Mouse (Mus musculus) cerebellum, postnatal 10 days (tissue): ENCODE measurements around the gene Grm4.

Source experiments
- DNase-seq, 2 experiments: peaks; one replicate each; pipeline ENCODE4 v3.0.0; 2021; ENCODE audit warnings: mixed read lengths in 2 of 2

Grm4 gene

DNA sequence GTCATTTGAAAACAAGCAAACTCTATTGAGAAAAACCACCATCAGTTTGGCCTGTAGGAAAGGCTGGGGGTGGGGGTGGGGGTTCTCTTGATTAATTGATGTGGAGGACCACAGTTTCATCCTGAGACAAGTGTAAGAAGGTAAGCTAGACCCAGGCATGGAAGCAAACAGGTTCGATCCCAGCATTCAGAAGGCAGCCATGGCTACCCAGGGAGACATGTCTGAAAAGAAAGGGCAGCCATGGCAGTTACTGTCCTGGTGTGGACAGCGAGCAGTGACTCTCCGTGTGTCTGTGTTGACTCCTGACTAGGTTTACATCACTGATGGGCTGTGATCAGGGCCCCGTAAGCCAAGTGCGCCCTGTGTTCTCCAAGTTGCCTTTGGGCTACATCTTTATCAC lies at the start of gene Grm4:
Gene Grm4 (minus strand): TSS at position 101 of the 400 bp plus-strand sequence.
- DNase-seq, result no peak

DNA sequence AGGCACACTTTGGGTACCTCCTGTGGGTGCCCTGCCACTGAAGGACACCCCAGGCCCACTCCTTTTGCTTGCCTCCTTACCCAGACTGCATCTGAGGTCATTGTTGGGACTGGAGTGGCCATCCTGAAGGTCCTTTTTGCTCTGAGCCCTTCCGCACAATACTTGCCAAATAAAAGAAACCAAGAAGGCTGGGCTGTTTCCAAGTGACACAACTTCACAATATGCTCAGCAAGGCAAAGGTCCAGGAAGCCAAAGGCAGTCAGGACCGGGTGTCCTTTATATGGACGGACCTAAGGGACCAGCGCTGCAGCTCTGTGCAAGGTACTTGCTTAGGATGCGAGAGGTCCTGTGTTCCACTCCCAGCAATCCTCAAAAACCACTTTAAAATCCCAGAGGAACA lies 47.0 kb upstream of the Grm4 start:
- DNase-seq, result peak in 1 of 2 experiments; percentile 49

DNA sequence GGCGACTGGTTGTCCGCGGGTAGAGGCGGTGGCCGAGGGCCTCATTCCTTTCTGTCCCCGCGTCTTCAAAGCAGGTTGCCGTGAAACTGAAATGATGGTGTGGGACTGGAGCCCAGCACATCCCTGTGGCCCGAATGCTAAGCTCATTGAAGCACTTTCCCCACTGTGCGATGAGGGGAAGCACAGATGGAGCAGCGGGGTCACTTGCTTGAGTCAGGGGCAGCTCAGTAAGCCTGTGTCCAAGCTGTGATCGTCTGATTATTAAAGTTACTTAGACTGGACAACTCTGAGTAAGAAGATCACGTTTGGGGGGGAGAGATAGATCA lies 44.7 kb upstream of the Grm4 start:
- no peak for DNase-seq

DNA sequence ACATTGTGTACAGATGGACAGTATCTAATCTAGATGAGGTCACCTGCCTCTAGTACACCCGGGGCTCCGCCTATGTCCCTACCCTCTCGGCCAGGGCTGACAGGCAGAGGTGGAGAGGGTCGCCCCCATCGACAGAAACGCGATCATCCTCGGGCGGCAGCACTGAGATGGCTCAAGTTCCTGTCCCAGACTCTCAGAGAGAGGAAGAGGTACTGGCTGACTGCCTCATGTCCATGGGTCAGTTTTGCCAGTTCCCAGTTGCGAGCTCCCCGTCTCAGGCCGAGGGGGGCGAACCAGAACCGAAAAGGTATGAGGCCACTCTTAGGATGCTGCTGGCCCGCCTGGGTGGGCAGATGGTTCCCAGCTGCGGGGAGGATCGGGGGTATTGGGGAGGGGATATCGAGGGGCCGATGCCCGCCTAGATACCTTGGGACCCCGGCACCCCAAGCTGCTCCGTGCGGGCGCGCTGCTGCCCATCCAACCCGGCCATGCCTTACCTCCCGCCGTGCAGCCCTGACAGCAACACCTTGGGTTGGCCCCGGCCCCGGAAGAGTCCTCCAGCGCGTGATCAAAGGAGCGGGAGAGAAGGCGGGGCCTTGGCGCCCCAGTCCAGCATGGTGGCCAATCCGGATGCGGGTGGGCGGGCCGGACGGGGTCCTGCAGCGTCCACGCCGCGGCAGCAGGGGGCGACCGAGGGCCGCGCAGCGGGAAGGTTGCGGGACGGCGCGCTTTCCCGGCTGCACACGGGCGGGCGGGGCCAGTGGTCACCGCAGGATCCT lies 44.1 kb upstream of the Grm4 start, which contains the start of gene AI413582:
Gene AI413582 (minus strand): TSS at position 594 of the 779 bp plus-strand sequence.
- peak; percentile 99 for DNase-seq

DNA sequence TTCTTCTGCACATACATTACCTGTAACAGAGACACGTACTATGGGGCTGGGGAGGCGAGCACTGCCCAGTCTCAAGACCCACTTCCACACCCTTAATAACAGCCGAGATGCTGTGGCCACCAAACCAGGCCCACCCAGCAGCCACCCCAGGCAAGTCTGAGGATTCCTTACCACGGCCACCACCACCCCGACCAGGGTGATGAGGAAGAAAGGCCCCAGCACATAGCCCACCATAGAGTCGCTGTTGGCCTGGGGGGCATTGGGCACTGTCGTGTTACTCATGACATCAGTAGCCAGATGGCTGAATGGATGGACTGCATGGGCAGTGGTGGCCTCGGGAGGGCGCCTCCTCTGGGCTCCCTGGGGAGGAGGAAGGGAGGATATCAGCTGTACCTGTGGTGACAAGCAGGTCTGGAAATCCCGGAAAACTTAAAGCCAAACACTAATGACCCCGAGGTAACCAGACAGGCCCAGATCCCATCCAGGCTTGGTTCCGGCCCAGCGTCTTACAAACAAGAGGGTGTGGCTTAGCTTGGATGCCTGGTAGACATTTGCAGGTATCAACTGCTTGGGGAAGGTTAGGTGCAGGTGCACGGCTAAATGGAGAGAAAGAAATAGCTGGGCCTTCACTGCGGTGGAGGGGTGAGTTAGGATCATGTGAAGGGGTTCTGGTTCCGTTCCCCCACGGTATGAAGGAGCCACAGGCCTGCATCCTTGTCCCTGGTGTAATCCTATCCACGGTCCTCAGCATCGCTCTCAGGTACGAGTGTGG lies 43.4 kb upstream of the Grm4 start:
- peak in 1 of 2 experiments; percentile 64 for DNase-seq

DNA sequence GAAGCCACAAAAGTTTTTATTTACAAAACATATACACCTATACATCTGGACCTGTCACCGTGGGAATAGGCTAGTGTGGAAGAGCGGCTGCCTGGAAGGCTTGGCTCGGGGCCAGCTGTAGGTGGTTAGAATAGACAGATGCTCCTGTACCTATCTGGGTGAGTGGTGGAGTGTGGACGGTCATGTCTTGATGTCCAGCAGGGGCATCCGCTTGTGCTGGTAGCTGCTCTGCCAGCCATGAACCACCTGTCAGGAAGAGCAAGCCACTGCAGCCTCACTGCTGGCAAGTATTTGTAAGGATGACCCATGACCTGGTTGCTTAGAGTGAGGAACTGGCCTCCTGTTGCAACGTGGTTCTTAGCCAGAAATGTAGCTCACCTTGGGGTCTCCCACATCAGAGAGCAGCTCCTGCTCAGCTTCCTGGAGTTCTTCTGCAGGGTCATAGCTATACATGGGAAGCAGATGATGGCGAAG lies 42.6 kb upstream of the Grm4 start:
- peak in 1 of 2 experiments; percentile 59 for DNase-seq

DNA sequence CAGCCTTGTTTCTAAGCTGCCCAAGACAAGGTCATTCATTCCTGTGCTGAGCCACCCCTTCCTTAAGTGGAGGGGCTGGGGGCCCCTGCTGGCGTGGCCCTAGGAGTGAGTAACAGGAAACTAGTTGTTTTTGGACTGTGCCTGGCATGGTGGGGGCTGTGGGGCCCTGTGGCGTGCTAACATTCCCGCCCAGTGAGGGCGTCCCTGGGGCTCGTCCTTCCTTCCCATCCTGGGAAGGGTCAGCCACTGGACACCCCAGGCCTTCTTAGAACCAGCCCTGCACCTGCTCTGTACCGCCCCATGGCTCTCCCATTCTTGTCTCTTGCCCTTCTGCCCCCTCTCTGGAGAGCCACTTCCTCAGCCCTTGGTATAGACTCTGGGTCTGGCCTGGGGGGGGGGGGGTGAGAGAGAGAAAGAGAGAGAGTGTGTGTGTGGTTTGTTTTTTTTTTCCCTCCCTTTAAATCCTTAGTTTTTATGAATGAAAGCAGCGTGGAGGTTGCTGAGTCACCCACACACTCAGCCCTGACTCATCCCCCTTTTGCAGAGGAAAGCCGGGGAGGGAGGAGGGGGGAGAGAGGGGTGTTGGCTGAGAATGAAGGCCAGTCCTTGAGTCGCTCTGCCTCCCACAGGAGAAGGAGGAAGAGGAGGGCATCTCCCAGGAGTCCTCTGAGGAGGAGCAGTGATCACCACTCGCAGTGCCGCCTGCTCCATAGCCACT lies 40.8 kb upstream of the Grm4 start:
- no peak for DNase-seq

DNA sequence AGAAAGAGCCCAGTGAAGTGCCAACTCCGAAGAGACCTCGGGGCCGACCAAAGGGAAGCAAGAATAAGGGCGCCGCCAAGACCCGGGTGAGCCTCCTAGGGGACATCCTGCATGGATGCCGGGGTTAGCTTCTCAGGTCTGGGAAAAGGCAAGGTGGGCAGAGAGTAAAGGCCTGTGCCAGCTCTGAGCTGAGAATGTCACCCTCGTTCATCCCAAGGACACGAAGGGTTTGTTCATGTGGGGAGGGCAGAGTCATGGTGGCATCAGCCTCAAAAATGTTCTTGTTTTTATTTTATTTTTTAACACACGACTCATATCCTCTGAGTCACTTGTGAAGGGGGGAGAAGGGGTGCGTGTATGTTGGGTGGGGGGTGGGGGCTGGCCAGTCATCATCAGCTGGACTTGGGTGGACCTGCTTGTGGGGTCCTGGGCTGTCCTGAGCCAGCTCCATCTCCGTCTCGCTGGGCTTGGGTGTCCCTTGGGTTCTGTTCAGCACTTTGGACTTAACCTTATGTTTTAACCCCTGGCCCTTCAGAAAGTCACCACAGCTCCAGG lies 39.8 kb upstream of the Grm4 start:
- no peak for DNase-seq

DNA sequence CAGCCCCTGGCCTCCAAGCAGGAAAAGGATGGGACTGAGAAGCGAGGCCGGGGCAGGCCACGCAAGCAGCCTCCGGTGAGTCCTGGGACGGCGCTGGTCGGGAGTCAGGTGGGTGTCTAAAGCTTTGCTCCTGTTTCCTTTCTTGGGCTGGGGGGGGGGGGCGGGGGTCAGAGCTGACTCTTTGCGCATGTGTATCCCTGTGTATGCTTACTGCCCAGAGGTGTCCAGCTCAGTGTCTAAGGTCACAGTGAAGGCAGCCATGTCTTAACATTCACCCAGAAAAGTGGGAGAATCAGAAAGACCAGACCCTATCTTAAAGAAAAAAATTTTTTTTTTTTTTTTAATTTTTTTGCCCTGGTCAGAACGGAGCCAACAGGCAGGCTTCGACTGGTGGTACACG lies 38.4 kb upstream of the Grm4 start:
- DNase-seq, result no peak

DNA sequence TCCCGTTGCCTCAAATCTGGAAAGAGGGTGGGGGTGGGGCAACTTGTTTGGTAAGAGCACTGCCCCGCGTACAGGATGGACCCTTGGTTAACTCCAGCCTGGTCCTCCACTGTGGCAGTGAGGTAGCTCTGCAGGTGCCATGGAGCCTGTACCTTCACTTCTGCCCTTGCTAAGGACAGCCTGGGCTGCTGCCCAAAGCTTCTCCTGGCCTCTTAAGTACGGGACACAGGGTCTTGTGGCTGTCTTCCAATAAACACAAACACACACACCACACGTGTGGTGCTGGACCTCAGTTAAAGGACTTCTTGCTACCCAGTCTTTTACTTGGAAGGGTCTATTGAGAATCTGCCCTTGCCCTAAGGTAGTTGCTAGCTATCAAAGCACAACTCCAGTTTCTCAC lies 37.6 kb upstream of the Grm4 start:
- peak in 1 of 2 experiments; percentile 43 for DNase-seq

DNA sequence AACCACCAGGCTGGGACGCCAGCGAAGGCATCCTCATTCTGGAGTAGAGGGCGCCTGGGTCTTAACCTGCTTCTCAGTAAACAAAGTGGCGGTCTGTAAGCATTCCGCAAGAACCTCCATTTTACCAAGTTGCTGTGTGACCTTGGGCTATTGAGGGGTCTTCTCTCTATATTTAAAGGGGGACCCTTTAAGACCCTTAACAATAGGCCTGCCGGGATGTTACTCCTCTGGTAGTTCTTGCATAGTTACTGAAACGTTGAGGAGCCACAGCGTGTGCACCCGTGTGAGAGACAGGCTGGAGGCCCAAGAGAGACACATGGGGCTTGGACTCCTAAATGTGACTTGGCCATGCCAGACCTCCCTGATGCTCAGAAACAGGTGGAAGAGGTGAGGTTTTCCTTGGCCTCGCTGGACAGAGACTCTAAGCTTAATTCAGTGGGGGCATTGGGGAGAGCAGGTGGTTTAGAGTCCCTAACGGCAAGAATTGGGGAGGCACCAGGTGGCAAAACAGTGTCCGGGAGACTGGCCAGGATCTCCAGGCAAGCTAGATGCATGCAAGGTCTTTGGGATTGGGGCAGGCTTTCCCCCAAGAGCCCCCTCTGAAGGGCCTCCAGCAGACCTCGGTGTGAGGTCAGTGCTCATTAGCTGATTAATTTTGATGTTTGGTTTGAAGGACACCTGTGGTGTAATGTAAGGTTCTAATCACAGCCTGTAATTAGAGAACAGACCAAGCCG lies 36.9 kb upstream of the Grm4 start:
- peak; percentile 75 to 81 for DNase-seq

DNA sequence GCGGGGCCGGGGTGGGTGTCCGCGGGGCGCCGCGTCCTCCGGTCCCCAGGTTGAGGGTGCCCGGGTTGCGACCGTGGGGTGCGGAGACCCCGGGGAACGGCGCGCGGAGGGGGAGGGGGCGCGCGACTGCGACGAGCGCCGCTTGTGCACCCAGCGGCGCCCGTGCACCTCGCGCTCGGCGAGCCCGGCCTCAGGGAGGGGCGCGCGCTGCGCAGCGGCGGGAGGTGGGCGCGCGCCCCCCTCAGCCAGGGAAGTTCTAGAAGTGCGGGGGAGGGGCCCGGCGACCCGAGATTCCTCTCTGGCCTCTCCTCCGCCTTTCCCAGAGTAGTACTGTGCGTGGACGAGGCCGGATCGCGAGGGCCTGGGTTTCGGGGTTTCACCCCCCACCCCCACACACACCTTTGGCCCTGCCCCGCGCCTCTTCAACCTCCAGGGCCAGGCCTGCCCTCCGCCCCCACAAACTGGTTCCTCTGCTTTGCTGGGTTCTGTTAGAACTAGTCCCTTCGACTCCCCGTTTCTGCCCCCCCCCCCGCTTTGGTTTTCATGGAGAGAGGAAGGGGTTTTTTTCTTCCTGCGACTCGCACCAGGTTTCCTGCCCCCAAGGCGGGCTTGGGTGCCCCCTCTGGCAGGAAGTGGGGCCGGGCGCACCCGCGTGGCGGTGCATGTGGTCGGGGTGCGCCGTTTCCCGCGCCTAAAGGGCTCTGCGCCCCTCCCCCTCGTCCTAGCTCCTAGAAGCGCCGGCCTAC lies 36.2 kb upstream of the Grm4 start:
- DNase-seq, result peak; percentile 73 to 75

DNA sequence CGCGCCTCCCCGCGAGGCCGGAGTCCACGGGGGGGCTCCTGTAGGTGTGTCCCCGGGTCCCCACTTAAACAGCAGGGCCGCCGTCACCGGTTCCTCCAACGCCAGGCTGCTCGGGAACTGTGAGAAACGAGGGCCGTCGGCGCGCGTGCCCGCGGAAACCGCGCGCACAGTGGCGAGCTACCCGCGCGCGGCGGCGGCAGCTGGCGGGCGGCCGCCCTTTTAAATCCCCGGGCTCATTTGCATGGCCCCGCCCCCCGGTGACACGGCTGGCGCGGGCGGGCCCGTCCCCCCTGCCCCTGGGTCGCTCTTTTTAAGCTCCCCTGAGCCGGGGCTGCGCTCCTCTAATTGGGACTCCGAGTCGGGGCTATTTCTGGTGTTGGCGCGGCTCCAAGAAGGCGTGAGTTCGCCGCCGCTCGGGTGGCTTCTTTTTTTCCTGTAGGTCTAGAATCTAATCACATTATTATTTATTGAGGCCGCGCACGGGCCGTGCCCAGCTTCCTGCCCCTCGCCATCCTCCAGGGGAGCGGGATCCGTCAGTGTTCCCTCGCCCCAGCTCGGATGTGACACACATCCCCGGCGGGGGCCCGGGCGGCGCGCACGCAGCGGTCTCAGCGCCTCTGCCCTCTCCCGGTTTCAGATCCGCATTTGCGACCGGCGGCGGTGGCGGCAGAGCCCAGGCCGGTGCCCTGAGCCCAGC lies 35.3 kb upstream of the Grm4 start, which contains the start of gene Hmga1:
Gene Hmga1 (plus strand): TSS at position 183 of the 697 bp plus-strand sequence.
- DNase-seq, result peak; percentile 94 to 95

DNA sequence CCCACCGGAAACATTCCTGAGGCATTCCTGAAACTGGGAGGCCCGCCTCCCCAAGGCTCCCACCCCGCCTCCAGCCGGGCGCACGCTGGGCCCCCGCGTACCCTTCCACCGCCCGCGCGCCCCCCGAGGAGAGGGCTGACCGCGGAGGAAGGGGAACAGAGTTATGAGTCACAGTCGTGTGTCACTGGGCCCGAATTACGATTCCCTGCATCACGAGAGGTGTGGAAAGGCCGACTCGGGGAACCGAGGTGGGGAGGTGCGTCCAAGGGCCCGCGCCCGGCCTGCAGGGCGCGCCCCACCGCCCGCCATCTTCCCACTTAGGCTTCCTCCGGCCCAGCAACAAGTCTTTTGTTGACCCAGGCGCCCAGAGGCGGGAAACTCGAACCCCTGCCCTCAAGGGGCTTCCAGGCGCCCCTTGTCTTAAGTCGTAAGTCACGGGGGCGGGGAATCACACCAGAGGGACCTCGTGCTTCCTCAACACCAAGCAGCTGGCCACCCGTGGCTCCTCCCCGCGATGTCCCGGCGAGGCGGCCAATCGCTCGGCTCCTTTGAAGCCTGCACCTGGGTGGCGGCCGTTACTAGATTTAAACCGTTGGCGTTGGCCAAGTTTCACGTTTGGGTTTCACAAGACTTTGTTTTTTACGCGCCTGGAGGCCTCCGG lies 34.4 kb upstream of the Grm4 start:
- DNase-seq, result peak; percentile 61

DNA sequence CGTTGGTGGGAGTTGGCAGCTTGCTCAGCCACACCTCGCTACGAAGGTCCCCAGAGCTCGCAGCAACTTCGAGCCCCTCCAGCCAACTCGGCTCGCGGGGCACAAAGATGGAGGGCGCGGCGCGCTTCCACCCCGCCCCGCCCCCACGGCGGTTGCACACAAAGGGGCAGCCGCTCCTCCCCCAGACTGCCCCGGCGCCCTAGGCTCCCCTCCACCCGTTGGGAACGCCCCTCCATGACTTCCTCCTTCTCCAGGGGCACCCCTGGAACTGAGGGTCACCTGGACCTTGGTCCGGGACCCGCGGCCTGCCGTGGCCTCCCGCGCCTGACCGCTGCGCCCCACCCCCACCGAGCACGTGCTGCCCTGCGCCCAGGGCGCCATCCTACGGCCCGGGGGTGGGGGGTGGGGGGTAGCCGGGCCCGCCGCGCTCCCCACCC lies 33.9 kb upstream of the Grm4 start:
- DNase-seq, result peak in 1 of 2 experiments; percentile 48

DNA sequence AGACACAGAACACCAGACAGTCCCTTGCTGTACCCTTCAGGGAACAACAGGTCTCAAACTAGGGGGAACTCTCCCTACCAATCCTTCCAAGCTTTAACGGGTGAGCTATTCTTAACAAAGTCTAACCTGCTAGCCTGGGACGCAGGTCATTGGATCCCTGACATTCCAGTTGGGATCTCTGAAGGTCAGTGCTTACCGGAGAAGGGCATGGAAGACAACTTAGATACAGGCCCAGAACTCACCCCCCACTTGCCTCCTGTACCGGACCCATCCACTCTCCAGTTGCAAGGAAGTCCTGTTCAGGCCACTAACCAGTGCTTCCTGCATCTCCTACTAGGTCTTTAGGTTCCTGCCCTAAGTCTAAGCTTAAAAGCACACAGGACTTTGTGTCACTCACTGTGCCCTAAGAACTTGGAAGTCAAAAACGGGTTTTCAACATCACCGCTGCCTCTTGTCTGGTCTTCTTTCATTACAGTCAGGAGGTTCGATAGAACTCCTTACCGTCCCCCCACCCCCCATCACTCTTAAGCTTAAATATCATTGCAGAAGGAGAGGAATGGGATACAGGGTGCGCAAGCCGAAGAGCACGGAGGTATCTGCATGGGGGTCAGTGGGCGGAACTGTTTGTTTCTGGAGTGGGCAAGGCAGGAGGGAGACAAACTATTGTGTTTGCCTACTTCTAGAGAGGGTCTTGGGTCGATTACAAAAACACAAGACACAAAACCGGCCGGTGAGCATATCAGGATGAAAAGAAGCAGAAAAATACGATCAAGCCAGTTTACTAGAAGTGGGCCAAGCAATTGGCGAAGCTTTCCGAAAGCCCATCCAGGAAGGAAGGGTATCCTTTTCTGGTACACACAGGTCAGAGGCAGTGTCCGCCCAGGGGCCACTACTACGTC lies 33.1 kb upstream of the Grm4 start:
- DNase-seq, result no peak

DNA sequence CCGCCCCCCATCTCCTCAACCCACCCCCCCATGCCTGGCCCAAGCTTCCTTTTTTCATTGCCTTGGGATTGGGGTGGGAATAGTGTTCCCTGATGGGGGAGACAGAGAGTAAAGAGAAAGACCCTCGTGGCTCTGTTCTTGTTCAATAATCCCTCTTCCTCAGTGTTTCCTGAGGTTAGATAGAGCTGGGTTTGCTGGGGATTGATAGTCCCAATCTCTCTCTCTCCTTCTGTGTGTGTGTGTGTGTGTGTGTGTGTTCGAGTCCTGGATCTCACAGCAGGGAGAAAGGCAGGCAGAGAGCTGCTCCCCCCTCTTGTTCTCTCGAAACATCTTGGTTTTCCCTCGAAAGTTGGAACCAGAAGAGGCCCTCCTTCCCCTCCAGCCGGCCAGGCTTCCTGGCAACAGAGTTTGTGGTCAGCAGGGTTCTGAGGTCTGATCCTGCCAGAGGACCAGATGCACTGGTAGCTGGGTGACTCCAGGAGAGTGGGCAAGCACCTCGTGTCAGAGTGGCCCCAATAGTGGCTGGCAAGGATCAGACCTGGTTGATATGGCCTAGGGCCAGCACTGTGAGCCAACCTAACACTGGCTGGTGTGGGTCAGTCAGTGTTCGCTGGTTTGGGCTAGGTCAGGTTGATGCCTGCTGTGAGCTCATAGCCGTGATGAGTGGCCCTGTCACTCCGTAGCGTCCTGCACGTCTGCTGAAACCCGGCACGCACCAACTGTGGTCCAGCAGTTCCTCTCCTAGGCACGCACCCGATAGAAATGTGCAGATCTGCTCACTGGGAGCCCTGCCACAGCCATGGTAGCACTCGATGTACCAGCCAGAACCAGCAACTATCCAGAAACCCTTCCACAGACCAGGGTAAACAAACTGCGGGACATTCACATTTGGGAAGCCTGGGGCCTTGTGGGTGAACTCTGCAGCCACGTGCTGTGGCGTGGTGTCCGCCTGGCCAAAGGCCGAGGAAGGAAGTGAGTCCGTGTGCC lies 31.3 kb upstream of the Grm4 start:
- peak; percentile 82 to 90 for DNase-seq
